Mouse (Mus musculus): ENCODE measurements around the gene Ovca2.

Gene Ovca2

GRCm38 (mm10) chr11:75178011-75178410 lies 624 bp downstream of the Ovca2 start:
- in situ Hi-C loops (cut with MboI; ENCODE audit: low pct_unique_long_range_greater_than_20kb in 1 of 2, low sequenced_read_pairs in 2 of 2, unreplicated experiment in 1 of 2), result loop anchor here in 1 of 2 experiments (25.0 kb wide), 1 partner anchor 234 kb away; the partner anchor contains the start of gene Serpinf1

- in situ Hi-C loops (cut with MboI; ENCODE audit: low pct_unique_long_range_greater_than_20kb in 1 of 2, low sequenced_read_pairs in 2 of 2, unreplicated experiment in 1 of 2), result loop anchor here in 1 of 2 experiments (25.0 kb wide), 1 partner anchor 187 kb away; no protein-coding TSS in a partner anchor
Observed at GRCm38 (mm10) chr11:75174574-75174973, 4.1 kb downstream of the Ovca2 start.

DNA sequence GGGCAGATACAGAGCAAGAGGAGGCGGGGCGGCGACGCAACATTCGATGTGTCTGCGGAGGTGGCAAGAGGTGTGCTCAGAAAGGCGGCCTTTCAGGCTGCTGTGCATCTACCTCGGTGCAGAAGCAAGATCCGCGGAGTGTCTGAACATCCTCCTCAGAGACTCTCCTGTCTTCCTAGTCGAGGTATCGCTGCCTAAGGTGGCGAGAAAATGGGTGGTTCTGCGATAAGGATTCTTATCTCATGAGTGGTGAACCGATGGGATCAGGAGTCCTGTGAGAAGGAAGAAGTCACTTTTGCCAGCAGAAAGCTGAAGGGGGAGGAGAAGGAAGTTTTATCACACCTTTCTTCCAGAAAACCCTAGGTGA lies 4.9 kb downstream of the Ovca2 start:
- in situ Hi-C loops (cut with MboI; ENCODE audit: low pct_unique_long_range_greater_than_20kb in 1 of 2, low sequenced_read_pairs in 2 of 2, unreplicated experiment in 1 of 2), result loop anchor here in 1 of 2 experiments (25.0 kb wide), 1 partner anchor 186 kb away; no protein-coding TSS in a partner anchor

DNA sequence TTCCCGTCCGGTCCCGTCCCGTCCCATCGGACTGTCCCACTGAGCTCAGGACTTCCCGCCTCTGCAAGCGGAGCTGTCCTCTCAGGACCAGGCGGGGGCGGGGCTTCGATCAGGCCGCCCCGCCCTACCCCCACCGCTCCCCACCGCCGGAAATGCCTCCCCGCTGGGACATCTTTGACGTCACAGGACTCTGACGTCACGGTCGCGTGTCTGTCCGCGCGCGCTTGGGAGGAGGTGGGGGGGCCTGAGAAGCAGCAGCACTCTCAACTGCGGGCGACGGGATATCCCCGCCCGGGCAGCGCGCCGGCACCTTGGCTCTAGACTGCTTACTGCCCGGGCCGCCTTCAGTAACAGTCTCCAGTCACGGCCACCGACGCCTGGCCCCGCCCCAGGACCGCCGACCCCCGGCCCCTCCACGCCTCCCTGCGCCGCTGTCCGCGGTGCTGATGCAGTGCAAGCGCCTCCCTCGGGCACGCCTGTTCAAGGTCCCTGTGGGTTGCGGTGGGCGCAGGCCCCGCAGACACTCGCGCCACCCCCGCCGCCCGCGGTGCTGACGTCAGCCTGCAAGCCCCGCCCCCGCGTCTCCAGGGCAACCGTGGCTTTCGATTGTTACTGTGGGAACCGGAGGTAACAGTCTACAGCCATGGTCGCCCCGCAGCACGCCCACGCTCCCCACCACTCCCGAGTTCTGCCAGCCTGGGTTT lies 5.4 kb downstream of the Ovca2 start:
- in situ Hi-C loops (cut with MboI; ENCODE audit: low pct_unique_long_range_greater_than_20kb in 1 of 2, low sequenced_read_pairs in 2 of 2, unreplicated experiment in 1 of 2), result loop anchor here in 1 of 2 experiments (25.0 kb wide), 1 partner anchor 186 kb away; no protein-coding TSS in a partner anchor

DNA sequence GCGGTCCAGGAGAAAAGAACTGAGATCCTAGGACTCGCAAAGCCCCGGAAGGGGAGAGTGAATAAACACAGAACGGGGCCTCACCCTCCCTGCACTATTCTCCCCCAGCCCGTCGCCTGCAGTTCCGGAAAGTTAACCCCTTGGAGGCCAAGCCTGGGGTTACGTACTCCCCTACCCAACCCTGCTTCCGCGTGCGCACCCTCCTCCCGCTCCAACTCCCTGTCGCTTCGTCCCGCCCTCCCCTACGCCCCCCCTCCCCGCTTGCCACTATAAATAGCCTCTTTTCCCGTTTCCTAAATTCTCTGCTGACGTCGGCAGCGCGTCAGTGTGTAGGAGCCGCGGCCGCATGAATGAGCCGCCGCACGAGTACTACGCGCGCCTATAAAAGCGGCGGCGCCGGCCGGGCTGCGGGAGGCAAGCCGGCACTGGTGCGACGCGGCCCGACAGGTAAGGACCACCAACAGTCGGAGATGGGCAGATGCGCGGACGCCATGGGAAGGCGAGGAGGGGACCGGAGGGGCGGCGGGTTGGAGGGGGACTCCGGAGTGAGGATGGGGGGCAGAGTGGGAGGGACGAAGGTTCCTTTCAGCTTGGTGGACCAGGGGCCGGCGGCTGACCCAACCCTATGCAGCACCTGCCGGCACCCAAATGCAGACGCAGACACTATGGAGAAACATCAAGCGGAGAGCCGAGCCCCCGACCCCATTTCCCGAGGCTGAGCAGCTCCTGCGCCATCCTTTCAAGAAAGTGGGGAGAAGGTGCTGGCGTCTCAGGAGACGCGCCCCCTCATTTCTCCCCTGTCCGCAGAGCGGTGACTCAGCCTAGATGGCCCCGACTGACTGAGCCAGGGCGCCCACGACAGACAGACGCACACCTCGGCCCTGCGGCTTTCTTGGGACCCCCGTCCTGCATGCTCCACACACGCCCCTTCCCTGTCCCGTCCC lies 6.2 kb downstream of the Ovca2 start:
- in situ Hi-C loops (cut with MboI; ENCODE audit: low pct_unique_long_range_greater_than_20kb in 1 of 2, low sequenced_read_pairs in 2 of 2, unreplicated experiment in 1 of 2), result loop anchor here in 1 of 2 experiments (25.0 kb wide), 1 partner anchor 185 kb away; no protein-coding TSS in a partner anchor

DNA sequence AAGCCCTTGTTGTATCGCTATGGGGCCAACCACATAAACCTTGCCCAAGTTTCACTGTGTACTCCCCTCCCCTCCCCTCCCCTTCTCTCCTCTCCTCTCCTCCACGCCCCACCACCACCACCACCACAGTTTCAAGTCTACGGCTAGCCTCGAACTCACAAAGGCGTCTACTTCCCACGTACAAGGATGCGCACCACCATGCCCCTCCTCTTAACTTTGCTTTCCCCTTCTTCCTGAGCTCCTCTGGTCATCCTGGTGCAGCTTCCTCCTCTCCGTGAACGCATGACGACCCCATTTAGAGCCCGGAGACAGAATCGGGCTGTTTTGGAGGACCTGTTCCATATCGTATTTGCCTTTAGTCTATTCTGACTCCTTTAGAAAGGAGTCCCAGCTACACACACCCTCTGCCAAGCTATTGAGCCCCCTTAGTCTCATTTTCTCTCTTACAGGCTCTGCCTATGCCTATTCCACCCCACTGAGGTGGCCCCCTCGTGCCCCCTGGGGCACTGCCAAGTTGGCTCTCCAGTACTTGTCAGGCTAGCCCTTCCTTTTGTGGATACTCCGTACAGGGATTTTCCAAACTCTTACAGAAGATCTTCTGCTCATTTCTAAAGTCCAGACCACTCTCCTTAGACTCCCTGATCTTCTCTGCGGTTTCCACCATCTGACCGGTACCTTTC lies 7.3 kb downstream of the Ovca2 start:
- in situ Hi-C loops (cut with MboI; ENCODE audit: low pct_unique_long_range_greater_than_20kb in 1 of 2, low sequenced_read_pairs in 2 of 2, unreplicated experiment in 1 of 2), result loop anchor here in 1 of 2 experiments (25.0 kb wide), 1 partner anchor 184 kb away; no protein-coding TSS in a partner anchor

- in situ Hi-C loops (cut with MboI; ENCODE audit: low pct_unique_long_range_greater_than_20kb in 1 of 2, low sequenced_read_pairs in 2 of 2, unreplicated experiment in 1 of 2), result loop anchor here in 1 of 2 experiments (25.0 kb wide), 1 partner anchor 183 kb away; no protein-coding TSS in a partner anchor
Observed at GRCm38 (mm10) chr11:75170136-75170751, 8.4 kb downstream of the Ovca2 start.

- in situ Hi-C loops (cut with MboI; ENCODE audit: low pct_unique_long_range_greater_than_20kb in 1 of 2, low sequenced_read_pairs in 2 of 2, unreplicated experiment in 1 of 2), result loop anchor here in 1 of 2 experiments (25.0 kb wide), 1 partner anchor 182 kb away; no protein-coding TSS in a partner anchor
Observed at GRCm38 (mm10) chr11:75169405-75170080, 9.1 kb downstream of the Ovca2 start, which contains the start of gene Hic1. Gene Hic1 (minus strand): TSS chr11:75169519.

GRCm38 (mm10) chr11:75168590-75169361 lies 9.9 kb downstream of the Ovca2 start:
- in situ Hi-C loops (cut with MboI; ENCODE audit: low pct_unique_long_range_greater_than_20kb in 1 of 2, low sequenced_read_pairs in 2 of 2, unreplicated experiment in 1 of 2), result loop anchor here in 1 of 2 experiments (25.0 kb wide), 1 partner anchor 181 kb away; no protein-coding TSS in a partner anchor

- in situ Hi-C loops (cut with MboI; ENCODE audit: low pct_unique_long_range_greater_than_20kb in 1 of 2, low sequenced_read_pairs in 2 of 2, unreplicated experiment in 1 of 2), result loop anchor here in 1 of 2 experiments (25.0 kb wide), 1 partner anchor 181 kb away; no protein-coding TSS in a partner anchor
Observed at GRCm38 (mm10) chr11:75167643-75168589, 10.7 kb downstream of the Ovca2 start.

GRCm38 (mm10) chr11:75166861-75167642 lies 11.6 kb downstream of the Ovca2 start:
- in situ Hi-C loops (cut with MboI; ENCODE audit: low pct_unique_long_range_greater_than_20kb in 1 of 2, low sequenced_read_pairs in 2 of 2, unreplicated experiment in 1 of 2), result loop anchor here in 1 of 2 experiments (25.0 kb wide), 1 partner anchor 180 kb away; no protein-coding TSS in a partner anchor

GRCm38 (mm10) chr11:75166193-75166842 lies 12.3 kb downstream of the Ovca2 start:
- in situ Hi-C loops (cut with MboI; ENCODE audit: low pct_unique_long_range_greater_than_20kb in 1 of 2, low sequenced_read_pairs in 2 of 2, unreplicated experiment in 1 of 2), result loop anchor here in 1 of 2 experiments (25.0 kb wide), 1 partner anchor 179 kb away; no protein-coding TSS in a partner anchor

GRCm38 (mm10) chr11:75165441-75166192 lies 13.0 kb downstream of the Ovca2 start:
- in situ Hi-C loops (cut with MboI; ENCODE audit: low pct_unique_long_range_greater_than_20kb in 1 of 2, low sequenced_read_pairs in 2 of 2, unreplicated experiment in 1 of 2), result loop anchor here in 1 of 2 experiments (25.0 kb wide), 1 partner anchor 178 kb away; no protein-coding TSS in a partner anchor
